Mouse (Mus musculus) CH12.LX (cell line): ENCODE measurements around the gene Zfyve21. TPM values are rescaled to one million over a fixed set of nuclear protein-coding genes. Genes with fewer than 3 reads are reported as not detected.

ENCODE experiments used
- DNase-seq: peaks from one replicate; pipeline ENCODE4 v3.0.0-alpha.2; 2013; ENCODE audit errors: extremely low read depth
- H3K27ac ChIP-seq: 2 replicates; pipeline ENCODE4 v1.5.1; 2012; ENCODE audit warnings: low read depth, mild to moderate bottlenecking, control low read depth, moderate library complexity; ENCODE audit not compliant: insufficient read depth
- H3K27me3 ChIP-seq: replicated peaks from 2 replicates; pipeline ENCODE3; 2012; ENCODE audit warnings: inconsistent platforms
- H3K36me3 ChIP-seq, 2 experiments: replicated peaks in 1 of 2; 2 replicates each; pipeline versions ENCODE3 to v1.6.1; 2012; ENCODE audit warnings: inconsistent platforms in 1 of 2, low read length in 1 of 2, mild to moderate bottlenecking in 1 of 2, mixed read lengths in 1 of 2, moderate library complexity in 1 of 2; ENCODE audit not compliant: control insufficient read depth in 1 of 2, insufficient read depth in 1 of 2
- H3K4me1 ChIP-seq, 2 experiments: 2 replicates each; pipeline ENCODE4 v1.6.1; 2012; ENCODE audit warnings: inconsistent platforms in 1 of 2, moderate library complexity in 1 of 2; ENCODE audit not compliant: insufficient read depth in 2 of 2, control insufficient read depth in 1 of 2
- H3K4me2 ChIP-seq: 2 replicates; pipeline ENCODE4 v1.6.1; 2012; ENCODE audit warnings: low read depth, mild to moderate bottlenecking, control low read depth; ENCODE audit not compliant: poor library complexity, insufficient read depth, severe bottlenecking
- H3K4me3 ChIP-seq, 3 experiments: fragments of 150-350 bp in 1 of 3; sonication (generic) in 1 of 3; replicated peaks in 1 of 3; 2 replicates each; pipeline versions ENCODE3 to v1.5.1; 2011 to 2012; ENCODE audit warnings: low read depth in 2 of 3, low read length in 2 of 3, mild to moderate bottlenecking in 2 of 3, moderate library complexity in 2 of 3, control low read depth in 1 of 3, improper control_type of control experiment in 1 of 3, inconsistent platforms in 1 of 3, mixed read lengths in 1 of 3; ENCODE audit not compliant: poor library complexity in 1 of 3
- H3K79me2 ChIP-seq: replicated peaks from 2 replicates; pipeline ENCODE4 v1.6.1; 2012; ENCODE audit warnings: mild to moderate bottlenecking, moderate library complexity; ENCODE audit not compliant: control insufficient read depth, poor library complexity, insufficient read depth, severe bottlenecking; ENCODE audit errors: extremely low read depth
- H3K9ac ChIP-seq: 2 replicates; pipeline ENCODE4 v1.6.1; 2012; ENCODE audit warnings: low read depth, mild to moderate bottlenecking, control low read depth, moderate library complexity; ENCODE audit not compliant: insufficient read depth
- H3K9me3 ChIP-seq: replicated peaks from 2 replicates; pipeline ENCODE3; 2012; ENCODE audit warnings: low read length, inconsistent platforms, mixed read lengths
- BHLHE40 ChIP-seq: IDR thresholded peaks from 2 replicates; pipeline ENCODE4 v1.6.1; 2011; ENCODE audit warnings: mild to moderate bottlenecking, low read depth, low read length, improper control_type of control experiment
- CHD1 ChIP-seq: IDR thresholded peaks from 2 replicates; pipeline ENCODE4 v1.6.1; 2012; ENCODE audit warnings: low read depth, low read length, improper control_type of control experiment, inconsistent platforms
- CHD2 ChIP-seq: IDR thresholded peaks from 2 replicates; pipeline ENCODE4 v1.6.1; 2011; ENCODE audit warnings: low read length, improper control_type of control experiment
- EP300 ChIP-seq: IDR thresholded peaks from 2 replicates; pipeline ENCODE4 v1.6.1; 2011; ENCODE audit warnings: low read length, improper control_type of control experiment
- ETS1 ChIP-seq: conservative IDR thresholded peaks from 2 replicates; pipeline ENCODE4 v1.6.1; 2012; ENCODE audit warnings: low read depth, mild to moderate bottlenecking, inconsistent platforms, low read length, improper control_type of control experiment, moderate library complexity
- GABPA ChIP-seq: IDR thresholded peaks from 2 replicates; pipeline ENCODE4 v1.6.1; 2012; ENCODE audit warnings: low read depth, low read length, improper control_type of control experiment, inconsistent platforms; ENCODE audit not compliant: insufficient replicate concordance
- JUN ChIP-seq: IDR thresholded peaks from 2 replicates; pipeline ENCODE4 v1.6.1; 2011; ENCODE audit warnings: low read depth, mild to moderate bottlenecking, low read length, improper control_type of control experiment, moderate library complexity; ENCODE audit not compliant: insufficient read depth
- JUND ChIP-seq: conservative IDR thresholded peaks from 2 replicates; pipeline ENCODE4 v1.6.1; 2011; ENCODE audit warnings: low read depth, low read length, improper control_type of control experiment
- KAT2A ChIP-seq: IDR thresholded peaks from 2 replicates; pipeline ENCODE4 v1.6.1; 2012; ENCODE audit warnings: low read length, improper control_type of control experiment, inconsistent platforms; ENCODE audit not compliant: insufficient replicate concordance
- MAFK ChIP-seq: IDR thresholded peaks from 2 replicates; pipeline ENCODE4 v1.6.1; 2011; ENCODE audit warnings: low read length, improper control_type of control experiment; ENCODE audit not compliant: insufficient replicate concordance
- MAX ChIP-seq: IDR thresholded peaks from 2 replicates; pipeline ENCODE4 v1.6.1; 2011; ENCODE audit warnings: low read length, improper control_type of control experiment
- MEF2A ChIP-seq: IDR thresholded peaks from 2 replicates; pipeline ENCODE4 v1.6.1; 2014; ENCODE audit warnings: low read depth, mild to moderate bottlenecking, inconsistent platforms, low read length, improper control_type of control experiment, borderline replicate concordance
- MXI1 ChIP-seq: IDR thresholded peaks from 2 replicates; pipeline ENCODE4 v1.6.1; 2011; ENCODE audit warnings: mild to moderate bottlenecking, low read depth, low read length, improper control_type of control experiment
- MYC ChIP-seq: IDR thresholded peaks from 2 replicates; pipeline ENCODE4 v1.6.1; 2011; ENCODE audit warnings: low read depth, mild to moderate bottlenecking, improper control_type of control experiment, low read length
- NRF1 ChIP-seq: IDR thresholded peaks from 2 replicates; pipeline ENCODE4 v1.6.1; 2014; ENCODE audit warnings: low read depth, mild to moderate bottlenecking, inconsistent platforms, low read length, improper control_type of control experiment, moderate library complexity
- PAX5 ChIP-seq: IDR thresholded peaks from 2 replicates; pipeline ENCODE4 v1.6.1; 2012; ENCODE audit warnings: low read length, inconsistent platforms, mixed read lengths
- POLR2A ChIP-seq: IDR thresholded peaks from 2 replicates; pipeline ENCODE4 v1.6.1; 2011; ENCODE audit warnings: low read depth, mild to moderate bottlenecking, improper control_type of control experiment, low read length
- POLR2AphosphoS2 ChIP-seq: IDR thresholded peaks from 2 replicates; pipeline ENCODE4 v1.6.1; 2011; ENCODE audit warnings: low read depth, low read length, improper control_type of control experiment
- RCOR1 ChIP-seq: conservative IDR thresholded peaks from 2 replicates; pipeline ENCODE4 v1.6.1; 2012; ENCODE audit warnings: low read depth, mild to moderate bottlenecking, inconsistent platforms, low read length, improper control_type of control experiment
- SMC3 ChIP-seq: IDR thresholded peaks from 2 replicates; pipeline ENCODE4 v1.6.1; 2011; ENCODE audit warnings: low read depth, low read length, improper control_type of control experiment
- TBP ChIP-seq: conservative IDR thresholded peaks from 2 replicates; pipeline ENCODE4 v1.6.1; 2011; ENCODE audit warnings: low read depth, low read length, improper control_type of control experiment
- USF2 ChIP-seq: conservative IDR thresholded peaks from 2 replicates; pipeline ENCODE4 v1.6.1; 2011; ENCODE audit warnings: low read depth, low read length, improper control_type of control experiment
- ZNF384 ChIP-seq: IDR thresholded peaks from 2 replicates; pipeline ENCODE4 v1.6.1; 2012; ENCODE audit warnings: low read depth, low read length, improper control_type of control experiment, inconsistent platforms
- dilution Hi-C: fragments of 300-500 bp; cut with MboI; formaldehyde crosslinking; loops from 2 replicates; pipeline ENCODE4 v1.14.3; 2020; ENCODE audit warnings: low sequenced_read_pairs; ENCODE audit not compliant: extremely low pct_unique_long_range_greater_than_20kb, extremely low pct_ligation_motif_present
- in situ Hi-C: fragments of 300-500 bp; cut with MboI; formaldehyde crosslinking; loops from 3 replicates; pipeline ENCODE4 v1.14.3; 2019; ENCODE audit warnings: low sequenced_read_pairs, low pct_ligation_motif_present, low pct_unique_long_range_greater_than_20kb, mixed read lengths
- polyA plus RNA-seq: library from polyadenylated mRNA; unstranded; fragments of >175 nt; gene quantifications from 2 replicates; pipeline ENCODE4 v1.2.1, GENCODE M21; 2012; ENCODE audit warnings: low read depth; ENCODE audit not compliant: insufficient read length
- total RNA-seq, 2 experiments: library from RNA; depleted of rRNA; stranded (reverse); fragments of 300-350 nt in 1 of 2; fragments of >200 nt in 1 of 2; gene quantifications; 2 replicates each; pipeline ENCODE4 v1.2.3; 2012 to 2014

The Zfyve21 gene
- total and polyA plus RNA-seq, 3 experiments, result 4.1 to 8.4 (median 7.6) TPM

DNA sequence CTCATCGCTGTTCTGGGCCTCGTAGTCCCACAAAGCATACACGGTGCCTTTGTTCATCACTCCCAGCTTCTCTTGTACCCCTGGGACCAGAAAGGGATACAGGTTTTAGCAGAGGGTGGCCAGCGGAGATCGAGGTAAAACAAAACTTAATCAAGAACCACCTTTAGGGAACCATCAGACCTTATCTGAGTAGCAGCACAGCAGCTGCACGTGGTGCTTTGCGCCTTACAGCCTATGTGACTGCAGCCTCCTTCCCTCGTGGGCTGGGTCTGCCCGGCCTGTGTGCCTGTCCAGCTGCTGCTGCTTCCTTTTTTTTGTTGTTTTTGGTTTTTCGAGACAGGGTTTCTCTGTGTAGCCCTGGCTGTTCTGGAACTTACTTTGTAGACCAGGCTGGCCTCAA is 16.4 kb downstream of the Zfyve21 start:
- in situ Hi-C loops (no loop called here), dilution Hi-C loops (no loop called here)
- Histone ChIP-seq H3K27me3 (no peaks in the 10 kb centered on the region), H3K4me3 (no peak overlapping the region), H3K4me2 (no peak overlapping the region), H3K79me2 (no peaks in the 10 kb centered on the region), H3K9ac (no peak overlapping the region), H3K9me3 (no peaks in the 10 kb centered on the region), H3K36me3 (peaks cover 25 to 83% of the 10 kb centered on the region in 2 experiments), H3K27ac (no peak overlapping the region), H3K4me1 (peaks cover 4 to 33% of the 10 kb centered on the region in 2 experiments)
- DNase-seq, result no peak
- TF ChIP-seq PAX5 (no peak), EP300 (no peak), JUND (no peak), MAFK (no peak), MAX (no peak), USF2 (no peak), KAT2A (no peak), BHLHE40 (no peak), MEF2A (no peak), SMC3 (no peak), NRF1 (no peak), MYC (no peak), TBP (no peak), POLR2AphosphoS2 (no peak), ETS1 (no peak)

DNA sequence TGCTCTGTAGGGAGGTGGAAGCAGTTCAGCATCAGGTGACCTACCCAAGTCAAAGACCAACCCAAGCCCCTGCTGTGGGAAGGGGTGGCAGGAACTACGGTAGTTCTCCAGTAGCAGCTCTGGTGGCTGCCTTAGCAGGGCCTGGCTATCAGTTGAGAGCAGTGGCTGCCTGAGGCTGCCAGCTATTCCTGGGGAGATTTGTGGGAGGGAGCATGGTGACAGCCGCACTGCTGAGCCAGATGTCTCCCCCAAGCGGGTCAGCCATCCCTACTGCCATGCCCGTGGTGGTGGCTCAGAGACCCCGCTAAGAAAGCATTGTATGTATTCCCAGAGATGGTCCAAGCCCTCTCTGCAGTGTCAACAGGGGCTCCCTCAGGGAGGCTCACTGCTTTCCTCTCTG is 18.7 kb downstream of the Zfyve21 start:
- Histone ChIP-seq H3K36me3 (peaks cover 10 to 67% of the 10 kb centered on the region in 2 experiments), H3K9ac (no peak overlapping the region), H3K4me2 (no peak overlapping the region), H3K27me3 (no peaks in the 10 kb centered on the region), H3K4me1 (peaks cover 13 to 48% of the 10 kb centered on the region in 2 experiments), H3K27ac (no peak overlapping the region), H3K79me2 (no peaks in the 10 kb centered on the region), H3K4me3 (no peak overlapping the region), H3K9me3 (no peaks in the 10 kb centered on the region)
- DNase-seq, result no peak
- in situ Hi-C loops, result no loop called here
- TF ChIP-seq MEF2A, result no peak
- TF ChIP-seq GABPA, result no peak
- TF ChIP-seq ETS1, result no peak
- no peak for TF ChIP-seq SMC3
- TF ChIP-seq RCOR1, result no peak
- TF ChIP-seq POLR2A, result no peak
- no peak for TF ChIP-seq BHLHE40
- TF ChIP-seq POLR2AphosphoS2, result no peak
- no peak for TF ChIP-seq CHD1
- TF ChIP-seq CHD2, result no peak
- no peak for TF ChIP-seq MXI1
- no peak for TF ChIP-seq MAFK
- TF ChIP-seq JUN, result no peak
- TF ChIP-seq ZNF384, result no peak
- no peak for TF ChIP-seq USF2
- dilution Hi-C loops, result no loop called here
